Mouse (Mus musculus): ENCODE measurements around the gene C330007P06Rik. TPM values are rescaled to one million over a fixed set of nuclear protein-coding genes. Genes with fewer than 3 reads are reported as not detected.
A peak's percentile ranks its signal among the peaks of the same experiment; 100 is the strongest.

C330007P06Rik gene
- polyA plus RNA-seq, 1 experiment: 18.9 TPM

- DNase-seq: no peak
- TF ChIP-seq POLR2A (IDR thresholded peaks at IDR 0.05; ENCODE audit: control insufficient read depth, extremely low read depth, insufficient read depth, low read length, poor library complexity) (no peak), CTCF (IDR thresholded peaks at IDR 0.05; ENCODE audit: borderline replicate concordance, control insufficient read depth, extremely low read depth, insufficient read depth, low read length, poor library complexity) (no peak)
- Histone ChIP-seq H3K4me3 (ENCODE audit: control insufficient read depth, insufficient read depth, low read length) (no peak overlapping the region), H3K27ac (ENCODE audit: control insufficient read depth, insufficient read depth, low read length) (no peak overlapping the region), H3K4me1 (replicated peaks; ENCODE audit: control insufficient read depth, insufficient read depth, low read length) (no peaks in the 10 kb centered on the region; the same call in 1 of the 2 replicates), H3K27me3 (ENCODE audit: control insufficient read depth, insufficient read depth, low read length) (no peaks in the 10 kb centered on the region), H3K36me3 (ENCODE audit: control insufficient read depth, insufficient read depth, low read length) (no peaks in the 10 kb centered on the region)
- WGBS: 25% methylated on average over 3 of the region's 3 CpGs
Observed at GRCm38 (mm10) chrX:36870372-36870771, 3.5 kb downstream of the C330007P06Rik start.

DNA sequence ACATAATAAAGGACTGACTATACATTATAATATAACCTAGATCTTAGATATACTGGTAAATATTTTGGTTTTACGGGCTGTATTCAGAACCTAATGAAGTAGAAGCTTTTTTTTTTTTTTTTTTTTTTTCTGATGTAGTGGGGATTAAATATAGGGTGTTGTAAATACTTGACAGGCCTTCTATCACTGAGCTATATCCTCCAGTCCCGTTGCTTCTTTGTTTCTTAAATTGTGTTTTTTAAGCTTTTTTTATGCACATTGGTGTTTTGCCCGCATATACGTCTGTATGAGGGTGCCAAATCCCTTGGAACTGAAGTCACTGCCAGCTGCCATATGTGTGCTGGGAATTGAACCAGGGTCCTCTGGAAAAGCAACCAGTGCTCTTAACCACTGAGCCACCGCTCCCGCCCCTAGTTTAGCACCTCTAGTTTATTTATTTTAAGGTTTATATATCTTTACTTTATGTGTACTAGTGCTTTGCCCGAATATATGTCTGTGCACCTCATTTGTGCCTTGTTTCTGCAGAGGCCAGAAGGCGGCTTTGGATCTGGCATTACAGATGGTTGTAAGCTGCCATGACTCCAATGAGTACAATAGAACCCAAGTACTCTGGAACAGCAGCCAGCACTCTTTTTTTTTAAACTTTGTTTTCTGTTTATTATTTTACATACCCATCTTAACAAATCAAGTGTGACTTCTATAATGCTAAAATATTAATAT, 9.1 kb downstream of the C330007P06Rik start:
- no peak for TF ChIP-seq CTCF (IDR thresholded peaks at IDR 0.05; ENCODE audit: borderline replicate concordance, control insufficient read depth, extremely low read depth, insufficient read depth, low read length, poor library complexity)
- TF ChIP-seq POLR2A (IDR thresholded peaks at IDR 0.05; ENCODE audit: control insufficient read depth, extremely low read depth, insufficient read depth, low read length, poor library complexity): no peak
- DNase-seq: no peak
- no peaks in the 10 kb centered on the region for H3K36me3 ChIP-seq (ENCODE audit: control insufficient read depth, insufficient read depth, low read length)
- 0 out of 2 replicates have a peak, but pooled peaks cover 3% of the 10 kb centered on the region for H3K4me1 ChIP-seq (replicated peaks; ENCODE audit: control insufficient read depth, insufficient read depth, low read length)
- no peak overlapping the region for H3K4me3 ChIP-seq (ENCODE audit: control insufficient read depth, insufficient read depth, low read length)
- 56% methylated on average over 8 of the region's 8 CpGs for WGBS
- no peak overlapping the region for H3K27ac ChIP-seq (ENCODE audit: control insufficient read depth, insufficient read depth, low read length)
- no peaks in the 10 kb centered on the region for H3K27me3 ChIP-seq (ENCODE audit: control insufficient read depth, insufficient read depth, low read length)

DNA sequence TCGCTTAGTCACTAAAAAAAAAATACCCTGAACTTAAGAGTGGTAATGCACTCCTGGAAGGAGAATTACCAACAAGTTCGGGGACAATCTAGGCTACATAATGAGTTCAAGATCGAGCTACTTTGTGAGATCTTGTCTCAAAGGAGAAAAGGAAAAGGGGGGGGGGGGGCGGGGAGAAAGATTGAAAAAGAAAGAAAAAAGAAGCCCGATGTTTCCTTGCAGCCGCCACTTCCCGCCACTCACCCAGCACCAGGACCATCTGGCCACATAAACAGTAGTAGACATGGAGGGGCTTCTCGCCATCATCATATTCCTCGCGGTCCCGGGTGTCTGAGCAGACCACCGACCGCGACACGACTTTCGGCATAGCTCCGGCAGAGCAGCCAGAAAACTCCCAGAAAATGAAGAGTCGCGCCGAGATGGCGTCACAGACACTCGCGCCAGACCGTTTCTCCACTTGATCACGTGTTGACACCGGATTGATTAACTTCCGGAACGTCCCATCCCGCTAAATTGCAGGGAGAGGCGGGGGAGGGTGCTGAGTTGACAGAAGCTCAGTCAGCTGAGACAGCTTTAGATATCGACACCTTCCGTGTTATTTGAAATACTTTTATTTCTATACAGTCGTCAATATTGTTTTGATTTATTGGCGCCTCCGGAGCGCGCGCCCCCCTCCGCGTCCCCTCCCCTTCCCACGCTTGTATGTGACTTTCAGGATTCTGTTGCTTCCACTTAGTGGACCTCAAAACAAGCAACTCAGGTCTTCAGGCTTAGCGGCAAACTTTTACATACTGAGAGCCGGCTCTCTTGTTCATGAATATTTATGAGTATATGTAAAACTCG, 9.9 kb downstream of the C330007P06Rik start:
- peak overlapping the region; percentile 92 for H3K4me3 ChIP-seq (ENCODE audit: control insufficient read depth, insufficient read depth, low read length)
- peak overlapping the region; percentile 76 for H3K27ac ChIP-seq (ENCODE audit: control insufficient read depth, insufficient read depth, low read length)
- TF ChIP-seq POLR2A (IDR thresholded peaks at IDR 0.05; ENCODE audit: control insufficient read depth, extremely low read depth, insufficient read depth, low read length, poor library complexity): no peak
- no peak for TF ChIP-seq CTCF (IDR thresholded peaks at IDR 0.05; ENCODE audit: borderline replicate concordance, control insufficient read depth, extremely low read depth, insufficient read depth, low read length, poor library complexity)
- DNase-seq: peak; percentile 76
- H3K36me3 ChIP-seq (ENCODE audit: control insufficient read depth, insufficient read depth, low read length): no peaks in the 10 kb centered on the region
- H3K27me3 ChIP-seq (ENCODE audit: control insufficient read depth, insufficient read depth, low read length): no peaks in the 10 kb centered on the region
- 0 out of 2 replicates have a peak, but pooled peaks cover 3% of the 10 kb centered on the region for H3K4me1 ChIP-seq (replicated peaks; ENCODE audit: control insufficient read depth, insufficient read depth, low read length)
- WGBS: under 1% methylated on average over 38 of the region's 44 CpGs

GRCm38 (mm10) chrX:36852631-36853030, 21.3 kb downstream of the C330007P06Rik start:
- Histone ChIP-seq H3K27ac (ENCODE audit: control insufficient read depth, insufficient read depth, low read length) (no peak overlapping the region), H3K27me3 (ENCODE audit: control insufficient read depth, insufficient read depth, low read length) (no peaks in the 10 kb centered on the region), H3K4me3 (ENCODE audit: control insufficient read depth, insufficient read depth, low read length) (no peak overlapping the region), H3K36me3 (ENCODE audit: control insufficient read depth, insufficient read depth, low read length) (0 out of 2 replicates have a peak, but pooled peaks cover 11% of the 10 kb centered on the region), H3K4me1 (replicated peaks; ENCODE audit: control insufficient read depth, insufficient read depth, low read length) (no peaks in the 10 kb centered on the region)
- WGBS: 85% methylated on average over 8 of the region's 8 CpGs
- DNase-seq: no peak
- TF ChIP-seq CTCF (IDR thresholded peaks at IDR 0.05; ENCODE audit: borderline replicate concordance, control insufficient read depth, extremely low read depth, insufficient read depth, low read length, poor library complexity) (no peak), POLR2A (IDR thresholded peaks at IDR 0.05; ENCODE audit: control insufficient read depth, extremely low read depth, insufficient read depth, low read length, poor library complexity) (no peak)

DNA sequence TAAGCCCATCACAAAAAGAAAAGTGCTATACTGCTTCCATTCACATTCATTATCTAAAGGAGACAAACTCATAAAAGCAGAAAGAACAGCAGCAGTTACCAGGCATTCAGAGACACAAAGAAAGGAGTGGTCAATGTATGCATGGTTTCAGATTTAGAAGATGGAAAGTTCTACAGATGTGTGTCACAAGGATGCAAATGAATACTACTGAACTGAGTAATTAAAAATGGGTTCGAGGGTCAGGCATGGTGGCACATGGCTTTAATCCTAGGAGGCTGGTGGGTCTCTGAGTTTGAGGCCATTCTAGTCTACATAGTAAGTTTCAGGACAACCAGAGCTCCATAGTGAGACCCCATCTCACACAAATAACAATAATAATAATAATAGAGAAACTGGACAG, 26.8 kb downstream of the C330007P06Rik start:
- Histone ChIP-seq H3K27ac (ENCODE audit: control insufficient read depth, insufficient read depth, low read length) (no peak overlapping the region), H3K27me3 (ENCODE audit: control insufficient read depth, insufficient read depth, low read length) (no peaks in the 10 kb centered on the region), H3K36me3 (ENCODE audit: control insufficient read depth, insufficient read depth, low read length) (no peaks in the 10 kb centered on the region), H3K4me1 (replicated peaks; ENCODE audit: control insufficient read depth, insufficient read depth, low read length) (peaks cover 4% of the 10 kb centered on the region), H3K4me3 (ENCODE audit: control insufficient read depth, insufficient read depth, low read length) (no peak overlapping the region)
- 95% methylated on average over 1 of the region's 1 CpGs for WGBS
- no peak for TF ChIP-seq CTCF (IDR thresholded peaks at IDR 0.05; ENCODE audit: borderline replicate concordance, control insufficient read depth, extremely low read depth, insufficient read depth, low read length, poor library complexity)
- TF ChIP-seq POLR2A (IDR thresholded peaks at IDR 0.05; ENCODE audit: control insufficient read depth, extremely low read depth, insufficient read depth, low read length, poor library complexity): no peak
- DNase-seq: no peak

- no peak for TF ChIP-seq CTCF (IDR thresholded peaks at IDR 0.05; ENCODE audit: borderline replicate concordance, control insufficient read depth, extremely low read depth, insufficient read depth, low read length, poor library complexity)
- no peak for TF ChIP-seq POLR2A (IDR thresholded peaks at IDR 0.05; ENCODE audit: control insufficient read depth, extremely low read depth, insufficient read depth, low read length, poor library complexity)
Observed at GRCm38 (mm10) chrX:36843346-36843990, 30.4 kb downstream of the C330007P06Rik start.

More at GRCm38 (mm10) chrX:36843346-36843990, 30.4 kb downstream of the C330007P06Rik start:
- Histone ChIP-seq H3K4me1 (replicated peaks; ENCODE audit: control insufficient read depth, insufficient read depth, low read length) (peaks cover 4% of the 10 kb centered on the region), H3K27me3 (ENCODE audit: control insufficient read depth, insufficient read depth, low read length) (no peaks in the 10 kb centered on the region), H3K4me3 (ENCODE audit: control insufficient read depth, insufficient read depth, low read length) (no peak overlapping the region), H3K36me3 (ENCODE audit: control insufficient read depth, insufficient read depth, low read length) (no peaks in the 10 kb centered on the region), H3K27ac (ENCODE audit: control insufficient read depth, insufficient read depth, low read length) (no peak overlapping the region)
- WGBS: 8% methylated on average over 4 of the region's 4 CpGs
- no peak for DNase-seq
